Mouse (Mus musculus) cerebellum, postnatal 25 days (tissue): ENCODE measurements around the gene Rlf.

Source experiments
- DNase-seq, 2 experiments: peaks; one replicate each; pipeline ENCODE4 v3.0.0; 2021; ENCODE audit warnings: mixed read lengths in 2 of 2

Rlf gene

GRCm38 (mm10) chr4:121163501-121164030 is 51.3 kb downstream of the Rlf start:
- no peak for DNase-seq

- no peak for DNase-seq
These were observed 105.8 kb downstream of the Rlf start, which contains the start of gene Tmco2 for GRCm38 (mm10) chr4:121109126-121109525. Gene Tmco2 (minus strand): TSS chr4:121109226.

DNA sequence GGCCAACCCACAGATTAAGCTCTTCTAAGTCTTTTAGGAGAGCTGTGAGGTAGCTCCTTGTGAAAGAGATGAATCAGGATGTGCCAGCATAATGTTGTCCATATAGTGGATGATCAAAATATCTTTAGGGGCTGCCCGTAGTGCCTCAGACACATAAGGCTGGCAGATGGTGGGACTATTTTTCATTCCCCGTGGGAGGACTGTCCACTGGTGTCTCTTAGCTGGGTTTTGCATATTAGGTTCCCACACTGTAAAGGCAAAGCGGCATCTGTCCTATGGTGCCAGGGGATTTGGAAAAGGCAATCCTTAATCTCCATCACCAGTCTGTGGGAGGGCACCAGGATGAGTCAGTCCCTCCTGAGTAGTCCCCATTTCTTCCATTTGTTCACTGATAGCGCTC is 111.6 kb downstream of the Rlf start:
- no peak for DNase-seq

- peak; percentile 91 for DNase-seq
These were observed 117.1 kb downstream of the Rlf start, which contains the start of gene Zmpste24 for GRCm38 (mm10) chr4:121097650-121098378. Gene Zmpste24 (minus strand): TSS chr4:121098241.
